Mouse (Mus musculus) limb, embryonic 11.5 days (tissue): Measurements from ENCODE around the gene Mia3. TPM values are rescaled to one million over a fixed set of nuclear protein-coding genes. Genes with fewer than 3 reads are reported as not detected.
"Not testable (repeated sequence)": the region's sequence is repeated elsewhere in the genome, so short reads cannot be mapped to it uniquely, and the experiment has no call there.

Source experiments
- ATAC-seq: fragments of 200-750 bp; cut with Nextera tagmentation; 2 replicates; pipeline ENCODE4 v1.8.0; 2017; ENCODE audit warnings: low read depth; ENCODE audit not compliant: insufficient number of reproducible peaks, low FRiP score, low TSS enrichment
- DNase-seq: peaks from one replicate; pipeline ENCODE4 v3.0.0-alpha.2; 2015; ENCODE audit warnings: low spot score
- H3K27ac ChIP-seq: fragments of 300-500 bp; sonication (generic); replicated peaks from 2 replicates; pipeline ENCODE4 v1.5.1; 2014; ENCODE audit warnings: low read depth, mild to moderate bottlenecking, low read length
- H3K27me3 ChIP-seq: fragments of 300-500 bp; sonication (generic); 2 replicates; pipeline ENCODE4 v1.6.1; 2014; ENCODE audit warnings: mild to moderate bottlenecking, low read length, mixed read lengths; ENCODE audit not compliant: control insufficient read depth, insufficient read depth
- H3K36me3 ChIP-seq: fragments of 300-500 bp; sonication (generic); 2 replicates; pipeline ENCODE4 v1.6.1; 2014; ENCODE audit warnings: mild to moderate bottlenecking, low read length, moderate library complexity, mixed read lengths; ENCODE audit not compliant: control insufficient read depth, insufficient read depth
- H3K4me1 ChIP-seq: fragments of 300-500 bp; sonication (generic); 2 replicates; pipeline ENCODE4 v1.6.1; 2014; ENCODE audit warnings: low read length, mixed read lengths; ENCODE audit not compliant: control insufficient read depth, insufficient read depth
- H3K4me2 ChIP-seq: fragments of 300-500 bp; sonication (generic); 2 replicates; pipeline ENCODE4 v1.6.1; 2014; ENCODE audit warnings: low read depth, mild to moderate bottlenecking, moderate library complexity; ENCODE audit not compliant: severe bottlenecking
- H3K4me3 ChIP-seq: fragments of 300-500 bp; sonication (generic); 2 replicates; pipeline ENCODE4 v1.5.1; 2014; ENCODE audit warnings: low read depth, low read length
- H3K9ac ChIP-seq: fragments of 300-500 bp; sonication (generic); 2 replicates; pipeline ENCODE4 v1.6.1; 2014; ENCODE audit warnings: mild to moderate bottlenecking, low read length
- H3K9me3 ChIP-seq: fragments of 300-500 bp; sonication (generic); 2 replicates; pipeline ENCODE4 v1.6.1; 2016; ENCODE audit warnings: low read length; ENCODE audit not compliant: control insufficient read depth
- WGBS: fragments of 180-500 bp; shearing (Covaris S2); extraction: QIAGEN DNeasy Blood & Tissue Kit; methylation state at CpG from one replicate; pipeline ENCODE4 v1.1.7; 2014; 5-methylcytosine and 5-hydroxymethylcytosine counted together
- polyA plus RNA-seq: library from polyadenylated mRNA; unstranded; fragments of >200 nt; fragmentation: Nextera tagmentation; extraction: Ambion mirVana; gene quantifications from 2 replicates; pipeline ENCODE4 v1.2.1, GENCODE M21; 2014

Gene Mia3
- polyA plus RNA-seq, 1 experiment from 2014 or later = 103 TPM

DNA sequence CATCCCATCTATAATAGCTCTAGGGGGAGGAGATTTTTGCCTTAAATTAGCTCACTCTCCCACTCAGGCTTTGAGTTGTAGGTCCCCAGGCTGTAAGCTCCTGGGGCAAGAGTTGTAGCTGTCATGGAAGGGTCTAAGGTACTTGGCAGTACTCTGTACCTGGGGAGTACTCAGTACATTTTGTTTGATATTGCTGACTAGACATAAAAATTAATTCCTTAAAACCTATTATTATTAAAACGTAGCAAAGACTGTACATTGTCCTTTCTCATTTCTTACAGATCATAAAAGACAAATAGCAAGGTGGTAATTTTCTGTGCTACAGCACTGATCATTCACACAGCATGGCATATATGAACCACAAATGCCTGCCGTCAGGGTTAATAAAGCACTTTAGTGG, 45.4 kb downstream of the Mia3 start:
- Histone ChIP-seq H3K4me2 (no peak overlapping the region), H3K9me3 (no peaks in the 10 kb centered on the region), H3K9ac (no peak overlapping the region), H3K4me3 (no peak overlapping the region), H3K4me1 (no peaks in the 10 kb centered on the region), H3K36me3 (peaks cover 5% of the 10 kb centered on the region; the same call in 1 of the 2 replicates), H3K27ac (no peak overlapping the region), H3K27me3 (no peaks in the 10 kb centered on the region)
- 96% methylated on average over 2 of the region's 2 CpGs for WGBS
- DNase-seq (no peak), ATAC-seq (no peak)

- not testable (repeated sequence) for H3K4me3 ChIP-seq, H3K4me1 ChIP-seq, H3K27me3 ChIP-seq, DNase-seq, H3K4me2 ChIP-seq, H3K9me3 ChIP-seq, H3K9ac ChIP-seq, ATAC-seq, H3K36me3 ChIP-seq, H3K27ac ChIP-seq
- WGBS = 89% methylated on average over 5 of the region's 5 CpGs
These were observed 46.9 kb downstream of the Mia3 start for GRCm38 (mm10) chr1:183322496-183322895.

- H3K27ac ChIP-seq = no peak overlapping the region
- H3K4me1 ChIP-seq = no peaks in the 10 kb centered on the region
- 80% methylated on average over 3 of the region's 3 CpGs for WGBS
- H3K9ac ChIP-seq = no peak overlapping the region
- H3K27me3 ChIP-seq = no peaks in the 10 kb centered on the region
- H3K4me2 ChIP-seq = no peak overlapping the region
- no peak overlapping the region for H3K4me3 ChIP-seq
- ATAC-seq (no peak), DNase-seq (no peak)
- H3K9me3 ChIP-seq = no peaks in the 10 kb centered on the region
- peaks cover 5% of the 10 kb centered on the region; the same call in 1 of the 2 replicates for H3K36me3 ChIP-seq
These were observed 48.6 kb downstream of the Mia3 start for GRCm38 (mm10) chr1:183320708-183321107.

- DNase-seq (no peak), ATAC-seq (no peak)
- no peaks in the 10 kb centered on the region for H3K9me3 ChIP-seq
- H3K36me3 ChIP-seq = peaks cover 2% of the 10 kb centered on the region; the same call in 1 of the 2 replicates
- H3K4me2 ChIP-seq = no peak overlapping the region
- H3K4me3 ChIP-seq = no peak overlapping the region
- no peaks in the 10 kb centered on the region for H3K4me1 ChIP-seq
- WGBS = 93% methylated on average over 2 of the region's 2 CpGs
- H3K27ac ChIP-seq = no peak overlapping the region
- H3K27me3 ChIP-seq = no peaks in the 10 kb centered on the region
- H3K9ac ChIP-seq = no peak overlapping the region
These were observed 53.6 kb downstream of the Mia3 start for GRCm38 (mm10) chr1:183315783-183316182.

DNA sequence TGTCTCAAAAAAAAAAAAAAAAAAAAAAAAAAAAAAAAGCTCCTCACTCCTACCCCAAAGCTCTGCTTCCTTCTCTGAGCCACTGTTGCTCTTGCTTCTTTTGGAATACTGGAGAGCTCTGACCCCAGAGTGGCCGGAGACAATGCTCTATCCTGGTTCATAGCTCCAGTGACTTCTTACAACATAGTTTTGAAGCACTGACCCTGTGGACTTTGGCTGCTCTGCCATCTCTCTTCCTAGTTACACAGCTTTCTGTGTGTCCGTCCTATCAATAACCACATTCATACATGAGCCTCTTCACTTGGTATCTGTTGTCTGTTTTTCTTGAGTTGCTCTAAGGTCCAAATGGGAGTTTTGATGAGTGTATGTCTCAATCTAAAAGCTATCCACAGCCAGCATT, 57.3 kb downstream of the Mia3 start:
- no peaks in the 10 kb centered on the region for H3K9me3 ChIP-seq
- no peak overlapping the region for H3K9ac ChIP-seq
- H3K4me1 ChIP-seq = no peaks in the 10 kb centered on the region
- DNase-seq (no peak), ATAC-seq (no peak)
- H3K4me3 ChIP-seq = no peak overlapping the region
- no peak overlapping the region for H3K4me2 ChIP-seq
- no peaks in the 10 kb centered on the region for H3K27me3 ChIP-seq
- H3K27ac ChIP-seq = no peak overlapping the region
- 88% methylated on average over 2 of the region's 2 CpGs for WGBS
- H3K36me3 ChIP-seq = peaks cover 2% of the 10 kb centered on the region; the same call in 1 of the 2 replicates

- DNase-seq, H3K27ac ChIP-seq, H3K9me3 ChIP-seq, H3K9ac ChIP-seq, H3K4me2 ChIP-seq, H3K27me3 ChIP-seq, ATAC-seq, H3K4me3 ChIP-seq, H3K4me1 ChIP-seq, H3K36me3 ChIP-seq: not testable (repeated sequence)
- 84% methylated on average over 2 of the region's 2 CpGs for WGBS
These were observed 59.8 kb downstream of the Mia3 start for GRCm38 (mm10) chr1:183309601-183310000.

DNA sequence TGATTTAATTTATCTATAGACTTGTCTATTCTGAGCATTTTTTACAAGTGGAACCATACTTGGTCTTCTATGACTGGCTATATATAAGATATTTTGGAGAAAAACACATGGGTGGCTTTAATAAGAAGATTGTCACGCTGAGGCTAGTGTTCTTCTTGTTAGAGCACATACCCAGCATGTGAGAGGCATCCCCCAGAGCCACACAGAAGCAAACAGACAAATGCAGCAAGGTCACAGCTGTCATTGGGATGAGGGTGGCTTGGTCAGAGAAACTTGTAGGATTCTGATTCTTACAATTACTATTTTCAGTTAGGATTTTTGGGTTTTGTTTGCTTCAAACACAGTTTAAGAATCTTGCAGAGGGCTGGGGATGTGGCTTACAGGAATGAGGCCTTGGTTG, 60.9 kb downstream of the Mia3 start:
- no peaks in the 10 kb centered on the region for H3K27me3 ChIP-seq
- H3K9me3 ChIP-seq = no peaks in the 10 kb centered on the region
- H3K4me1 ChIP-seq = no peaks in the 10 kb centered on the region
- H3K4me2 ChIP-seq = no peak overlapping the region
- no peak for DNase-seq
- no peak overlapping the region for H3K27ac ChIP-seq
- no peak overlapping the region for H3K4me3 ChIP-seq
- H3K9ac ChIP-seq = no peak overlapping the region
- ATAC-seq = no peak
- peaks cover 2% of the 10 kb centered on the region; the same call in 1 of the 2 replicates for H3K36me3 ChIP-seq
- 91% methylated on average over 1 of the region's 1 CpGs for WGBS

GRCm38 (mm10) chr1:183307555-183307954, 61.8 kb downstream of the Mia3 start:
- DNase-seq = no peak
- H3K27ac ChIP-seq = no peak overlapping the region
- peaks cover 2% of the 10 kb centered on the region; the same call in 1 of the 2 replicates for H3K36me3 ChIP-seq

GRCm38 (mm10) chr1:183299161-183299560, 70.2 kb downstream of the Mia3 start:
- 90% methylated on average over 6 of the region's 6 CpGs for WGBS
- no peaks in the 10 kb centered on the region for H3K27me3 ChIP-seq
- no peak overlapping the region for H3K4me3 ChIP-seq
- H3K9me3 ChIP-seq = no peaks in the 10 kb centered on the region
- H3K36me3 ChIP-seq = no peaks in the 10 kb centered on the region
- DNase-seq (peak; percentile 100), ATAC-seq (no peak)
- no peak overlapping the region for H3K9ac ChIP-seq
- no peak overlapping the region for H3K4me2 ChIP-seq
- H3K4me1 ChIP-seq = no peaks in the 10 kb centered on the region
- H3K27ac ChIP-seq = no peak overlapping the region

More at GRCm38 (mm10) chr1:183307555-183307954, 61.8 kb downstream of the Mia3 start:
- no peaks in the 10 kb centered on the region for H3K4me1 ChIP-seq
- H3K27me3 ChIP-seq = no peaks in the 10 kb centered on the region
- H3K9me3 ChIP-seq = no peaks in the 10 kb centered on the region
- H3K4me2 ChIP-seq = no peak overlapping the region
- no peak overlapping the region for H3K9ac ChIP-seq
- ATAC-seq = no peak
- H3K4me3 ChIP-seq = no peak overlapping the region
- WGBS = 78% methylated on average over 3 of the region's 3 CpGs
